Mouse (Mus musculus) adrenal gland, adult 2 months (tissue): ENCODE measurements at regions not wholly inside any gene's neighbourhood (a gene's known extent, or its start where the extent isn't known, plus 50 kb on each side); places are given as distances from the start of the nearest gene placed in this dataset.
A peak's percentile ranks its signal among the peaks of the same experiment; 100 is the strongest.

Source experiments
- DNase-seq: peaks from one replicate; pipeline ENCODE4 v3.0.0; 2021

GRCm38 (mm10) chr16:74598361-74598760, 186.7 kb upstream of the Robo2 start:
- DNase-seq: no peak

- DNase-seq: no peak
Observed at GRCm38 (mm10) chr16:74597735-74598340, 186.2 kb upstream of the Robo2 start.

- DNase-seq: no peak
Observed at GRCm38 (mm10) chr16:74591896-74592295, 180.3 kb upstream of the Robo2 start.

GRCm38 (mm10) chr16:74582645-74583423, 171.2 kb upstream of the Robo2 start:
- no peak for DNase-seq

- DNase-seq: no peak
Observed at GRCm38 (mm10) chr16:74548374-74548773, 136.7 kb upstream of the Robo2 start.

- DNase-seq: peak; percentile 35
Observed at GRCm38 (mm10) chr16:74530531-74530930, 118.9 kb upstream of the Robo2 start.

GRCm38 (mm10) chr16:74528245-74528644, 116.6 kb upstream of the Robo2 start:
- no peak for DNase-seq

- no peak for DNase-seq
Observed at GRCm38 (mm10) chr16:74526521-74526920, 114.9 kb upstream of the Robo2 start.

- DNase-seq: no peak
Observed at GRCm38 (mm10) chr16:74520501-74520900, 108.9 kb upstream of the Robo2 start.

- no peak for DNase-seq
Observed at GRCm38 (mm10) chr16:74517888-74518287, 106.3 kb upstream of the Robo2 start.

GRCm38 (mm10) chr16:74517374-74517773, 105.7 kb upstream of the Robo2 start:
- no peak for DNase-seq

- peak; percentile 9 for DNase-seq
Observed at GRCm38 (mm10) chr16:74514481-74514880, 102.9 kb upstream of the Robo2 start.

- no peak for DNase-seq
Observed at GRCm38 (mm10) chr16:74510383-74510782, 98.8 kb upstream of the Robo2 start.

GRCm38 (mm10) chr16:74509489-74509888, 97.9 kb upstream of the Robo2 start:
- no peak for DNase-seq

- DNase-seq: no peak
Observed at GRCm38 (mm10) chr16:74506719-74507118, 95.1 kb upstream of the Robo2 start.

GRCm38 (mm10) chr16:74506173-74506709, 94.6 kb upstream of the Robo2 start:
- no peak for DNase-seq

- peak; percentile 3 for DNase-seq
Observed at GRCm38 (mm10) chr16:74504426-74504825, 92.8 kb upstream of the Robo2 start.

- no peak for DNase-seq
Observed at GRCm38 (mm10) chr16:74500687-74501086, 89.1 kb upstream of the Robo2 start.

GRCm38 (mm10) chr16:74467745-74468420, 56.3 kb upstream of the Robo2 start:
- DNase-seq: no peak

- DNase-seq: no peak
Observed at GRCm38 (mm10) chr16:74467159-74467558, 55.5 kb upstream of the Robo2 start.

GRCm38 (mm10) chr16:74464835-74465234, 53.2 kb upstream of the Robo2 start:
- DNase-seq: no peak

- DNase-seq: no peak
Observed at GRCm38 (mm10) chr16:74464290-74464689, 52.7 kb upstream of the Robo2 start.

GRCm38 (mm10) chr16:74462436-74462835, 50.8 kb upstream of the Robo2 start:
- no peak for DNase-seq
